Mouse (Mus musculus): ENCODE data around the gene Trem3. TPM values are rescaled to one million over a fixed set of nuclear protein-coding genes. Genes with fewer than 3 reads are reported as not detected.

Trem3 gene
- not detected in 2 replicates for polyA plus RNA-seq (2012; rRNA removed)

GRCm38 (mm10) chr17:48247221-48247928, at the start of gene Trem3:
TSS of gene Trem3 (plus strand) at chr17:48247777.

GRCm38 (mm10) chr17:48232518-48232917, 15.1 kb upstream of the Trem3 start, which contains the start of gene Trem1:
TSS of gene Trem1 (plus strand) at chr17:48232768.

GRCm38 (mm10) chr17:48263741-48264362, 16.3 kb downstream of the Trem3 start, which contains the start of gene Treml4:
TSS of gene Treml4 (plus strand) at chr17:48264295.

GRCm38 (mm10) chr17:48299203-48299602, 51.6 kb downstream of the Trem3 start, which contains the start of gene Treml2:
TSS of gene Treml2 (plus strand) at chr17:48299498.

Other genes with a start within 250 kb of the Trem3 start
- not detected in 2 replicates for gene 1700122O11Rik, start 209.5 kb upstream of the Trem3 start, polyA plus RNA-seq (2012; rRNA removed)
- not detected in 2 replicates for gene 1700067P10Rik, start 158.5 kb upstream of the Trem3 start, polyA plus RNA-seq (2012; rRNA removed)
- 0.05 and 0.17 TPM in 2 replicates for gene 9830107B12Rik, start 101.5 kb upstream of the Trem3 start, polyA plus RNA-seq (2012; rRNA removed)
- gene A530064D06Rik, start 80.5 kb upstream of the Trem3 start, polyA plus RNA-seq (2012; rRNA removed): 0.12 and 0.17 TPM in 2 replicates
- 0.02 TPM in 1 of 2 replicates, not detected in the other for gene Trem1, start 15.0 kb upstream of the Trem3 start, polyA plus RNA-seq (2012; rRNA removed)
- gene Treml4, start 16.5 kb downstream of the Trem3 start, polyA plus RNA-seq (2012; rRNA removed): 0.14 and 0.19 TPM in 2 replicates
- 0.24 and 0.62 TPM in 2 replicates for gene Treml2, start 51.7 kb downstream of the Trem3 start, polyA plus RNA-seq (2012; rRNA removed)
- 0.15 and 0.45 TPM in 2 replicates for gene B430306N03Rik, start 68.4 kb downstream of the Trem3 start, polyA plus RNA-seq (2012; rRNA removed)
- gene Trem2, start 98.6 kb downstream of the Trem3 start, polyA plus RNA-seq (2012; rRNA removed): 3.2 and 4.6 TPM in 2 replicates
- 0.14 TPM in 1 of 2 replicates, not detected in the other for gene Treml1, start 112.1 kb downstream of the Trem3 start, polyA plus RNA-seq (2012; rRNA removed)
- gene Nfya, start 162.1 kb downstream of the Trem3 start, polyA plus RNA-seq (2012; rRNA removed): 14.8 and 17.1 TPM in 2 replicates
- 1.4 and 3.0 TPM in 2 replicates for gene Oard1, start 162.2 kb downstream of the Trem3 start, polyA plus RNA-seq (2012; rRNA removed)
- gene Apobec2, start 185.2 kb downstream of the Trem3 start, polyA plus RNA-seq (2012; rRNA removed): 7.5 and 13.3 TPM in 2 replicates
- 0.45 and 0.61 TPM in 2 replicates for gene Tspo2, start 203.7 kb downstream of the Trem3 start, polyA plus RNA-seq (2012; rRNA removed)
- 2.3 and 3.6 TPM in 2 replicates for gene Unc5cl, start 207.1 kb downstream of the Trem3 start, polyA plus RNA-seq (2012; rRNA removed)

All from stomach, adult 2 months (tissue).